Mouse (Mus musculus): Measurements from ENCODE around the gene Cenpf.
"Not testable (repeated sequence)": the region's sequence is repeated elsewhere in the genome, so short reads cannot be mapped to it uniquely, and the experiment has no call there.

The Cenpf gene

DNA sequence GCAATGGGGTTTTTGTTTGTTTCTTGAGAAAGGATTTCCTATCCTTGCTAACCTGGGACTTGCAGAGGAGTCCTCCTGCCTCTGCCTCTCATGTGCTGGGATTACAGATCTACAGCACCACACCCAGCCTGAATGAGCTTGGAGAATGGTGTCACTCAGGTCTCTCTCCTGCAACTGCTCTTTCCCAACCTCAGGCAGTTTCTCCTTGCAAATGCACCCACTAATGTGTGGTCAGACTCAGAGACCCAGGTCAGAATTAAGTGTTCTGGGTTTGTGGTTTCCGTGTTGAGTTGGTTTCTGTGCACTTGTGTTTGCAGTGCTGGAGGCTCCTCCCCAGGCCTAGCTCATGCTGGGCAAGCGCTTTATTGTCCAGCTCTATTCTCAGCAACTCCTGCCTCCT lies 6.5 kb upstream of the Cenpf start:
- DNase-seq (ENCODE audit: low read depth, low spot score) = no peak

DNA sequence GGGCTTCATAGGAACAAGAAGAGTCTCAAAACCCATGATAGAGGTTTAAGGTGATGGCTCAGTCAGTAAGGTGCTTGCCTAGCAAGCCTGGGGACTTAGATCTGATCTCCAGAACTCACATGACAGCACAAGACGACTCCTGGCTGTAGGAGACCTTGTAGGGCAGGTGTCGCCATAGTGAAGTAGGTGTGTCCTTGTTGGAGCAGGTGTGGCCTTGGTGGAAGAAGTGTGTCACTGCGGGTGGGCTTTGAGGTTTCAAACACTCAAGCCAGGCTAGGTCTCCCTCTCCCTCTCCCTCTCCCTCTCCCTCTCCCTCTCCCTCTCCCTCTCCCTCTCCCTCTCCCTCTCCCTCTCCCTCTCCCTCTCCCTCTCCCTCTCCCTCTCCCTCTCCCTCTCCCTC lies 4.6 kb upstream of the Cenpf start:
- DNase-seq (ENCODE audit: low read depth, low spot score) = not testable (repeated sequence)

DNA sequence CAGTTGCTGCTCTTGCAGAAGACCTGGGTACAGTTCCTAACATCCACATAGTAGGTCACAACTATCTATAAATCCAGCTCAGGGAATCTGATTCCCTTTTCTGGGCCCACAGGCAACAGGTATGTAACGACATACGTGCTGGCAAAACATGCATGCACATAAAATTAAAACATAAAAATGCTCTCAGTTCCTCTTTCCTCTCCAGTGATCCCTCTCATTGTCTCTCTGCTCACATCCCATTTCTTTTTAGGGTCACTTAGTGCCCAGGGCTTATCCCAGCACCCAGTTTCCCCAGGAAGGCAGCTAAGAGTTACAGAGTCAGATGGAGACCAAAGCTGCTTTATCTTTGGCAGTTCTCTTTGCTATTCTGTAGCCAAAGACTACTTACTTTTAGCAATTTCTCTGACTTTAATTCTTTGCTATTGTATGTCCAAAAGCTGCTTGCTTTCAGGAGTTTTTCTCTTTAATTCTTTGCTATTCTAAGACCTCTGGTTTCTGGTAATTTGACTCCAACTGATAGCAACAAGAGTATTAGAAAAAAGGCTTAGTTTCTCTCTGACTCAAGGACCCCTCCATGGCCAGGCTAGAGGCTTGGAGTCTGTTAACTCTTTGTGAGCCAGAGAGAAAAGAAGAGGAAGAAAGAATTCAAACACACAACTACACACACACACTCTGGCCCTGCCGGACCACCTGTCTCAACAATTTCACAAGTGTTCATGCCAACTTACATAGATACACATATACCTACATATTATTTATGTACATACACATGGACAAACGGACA lies 1.4 kb upstream of the Cenpf start:
- DNase-seq (ENCODE audit: low read depth, low spot score) = no peak

DNA sequence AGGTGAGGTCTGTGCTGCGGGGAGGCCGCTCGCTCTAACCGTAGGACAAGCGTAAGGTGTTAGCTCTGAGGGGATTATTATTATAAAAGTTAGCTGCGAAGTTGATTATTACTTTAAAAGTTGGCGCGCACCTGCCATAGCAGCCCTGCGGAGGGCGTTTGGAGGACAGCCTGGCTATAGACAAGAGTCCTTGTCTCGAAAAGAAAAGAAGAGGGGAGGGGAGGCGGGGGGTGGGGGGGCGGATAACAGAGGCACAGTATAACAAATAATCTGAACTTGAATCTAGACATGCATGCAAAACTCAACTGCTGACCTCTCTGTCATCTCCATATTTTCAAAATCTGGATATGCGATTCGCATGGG lies 483 bp upstream of the Cenpf start:
- no peak for DNase-seq (ENCODE audit: low read depth, low spot score)

DNA sequence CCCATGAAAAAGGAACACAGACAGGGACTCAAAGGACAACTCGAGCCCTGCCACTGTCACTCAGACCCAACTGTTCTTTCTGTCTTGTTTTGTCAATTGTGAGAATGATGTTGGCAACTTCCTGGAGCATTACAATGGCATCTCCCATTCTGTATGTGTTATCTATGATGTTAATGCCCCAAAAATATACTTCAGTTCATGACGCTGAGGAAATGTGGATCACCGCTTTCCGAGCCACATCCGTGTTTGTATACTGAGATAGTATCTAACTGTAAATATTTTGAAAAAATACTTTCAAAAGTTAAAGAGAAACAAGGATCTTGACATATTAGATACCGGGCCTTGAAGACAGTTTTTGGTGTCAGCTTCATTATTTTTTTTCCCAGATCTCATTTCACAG lies 1.9 kb downstream of the Cenpf start:
- no peak for DNase-seq (ENCODE audit: low read depth, low spot score)

DNA sequence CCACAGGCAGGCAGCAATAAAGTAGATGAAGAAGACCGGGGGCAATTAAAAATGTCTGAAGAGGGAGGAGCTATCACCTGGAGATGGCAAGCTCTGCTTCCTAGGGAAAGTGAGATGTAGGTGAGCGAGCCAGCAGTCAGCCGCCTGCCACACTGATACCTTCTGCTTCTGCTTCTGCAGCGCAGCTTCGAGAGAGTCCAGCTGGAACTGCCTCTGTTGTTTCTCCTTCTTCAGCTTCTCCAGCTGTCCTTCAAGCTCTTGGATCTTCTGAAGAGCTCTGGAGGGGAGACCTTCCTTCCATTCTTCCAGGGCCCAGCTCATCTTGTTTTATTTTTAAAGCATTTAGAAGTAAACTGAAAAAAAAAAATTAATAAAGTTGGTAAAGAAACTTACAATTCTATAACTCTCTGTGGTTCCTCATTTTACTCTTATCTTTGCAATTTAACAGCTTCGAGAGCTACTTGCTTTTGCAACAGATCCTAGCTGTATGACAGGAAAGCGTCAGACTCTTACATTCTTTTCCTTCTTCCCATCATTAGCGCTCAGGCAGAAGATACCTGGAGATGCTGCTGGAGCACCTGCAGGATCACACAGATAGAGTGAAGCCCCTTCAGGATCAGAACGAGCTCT lies 3.0 kb downstream of the Cenpf start:
- DNase-seq (ENCODE audit: low read depth, low spot score) = no peak

DNA sequence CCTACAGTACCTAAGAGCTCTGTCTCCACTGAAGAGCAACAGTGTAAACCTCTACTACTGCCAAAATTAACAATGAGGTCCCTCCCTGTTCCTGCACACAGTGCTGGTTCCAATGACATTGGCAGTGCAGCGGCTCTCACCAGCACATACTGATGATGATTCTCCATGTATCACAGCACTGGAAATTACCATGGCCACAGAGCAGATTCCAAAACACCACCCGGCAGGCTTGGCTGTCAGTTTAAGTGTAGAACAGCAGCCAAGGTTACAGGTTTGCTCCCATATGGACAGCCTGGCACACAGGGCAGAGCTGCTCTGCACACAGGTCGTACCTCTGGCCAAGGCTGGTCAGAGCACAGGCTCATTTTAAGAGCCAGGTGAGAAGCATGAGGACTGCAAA lies 8.3 kb downstream of the Cenpf start:
- DNase-seq (ENCODE audit: low read depth, low spot score) = no peak

DNA sequence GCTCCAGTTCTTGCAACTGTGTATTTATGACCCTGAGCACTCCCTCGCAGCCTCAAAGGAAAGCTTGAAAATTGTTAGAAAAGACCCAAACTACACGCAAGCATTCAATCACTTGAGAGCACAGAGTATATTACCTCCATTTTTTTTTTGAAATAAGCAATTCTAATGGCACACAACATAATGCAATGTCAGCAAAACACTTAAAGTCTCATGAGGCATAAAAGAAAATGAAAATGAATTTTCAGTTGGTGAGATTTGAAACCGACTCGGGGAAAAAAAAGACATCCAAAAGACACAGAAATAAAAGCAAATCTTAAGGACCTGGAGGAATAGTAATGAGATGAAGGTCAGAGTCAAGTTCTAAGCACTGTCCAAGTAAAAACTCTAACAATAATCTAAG lies 11.9 kb downstream of the Cenpf start:
- no peak for DNase-seq (ENCODE audit: low read depth, low spot score)

DNA sequence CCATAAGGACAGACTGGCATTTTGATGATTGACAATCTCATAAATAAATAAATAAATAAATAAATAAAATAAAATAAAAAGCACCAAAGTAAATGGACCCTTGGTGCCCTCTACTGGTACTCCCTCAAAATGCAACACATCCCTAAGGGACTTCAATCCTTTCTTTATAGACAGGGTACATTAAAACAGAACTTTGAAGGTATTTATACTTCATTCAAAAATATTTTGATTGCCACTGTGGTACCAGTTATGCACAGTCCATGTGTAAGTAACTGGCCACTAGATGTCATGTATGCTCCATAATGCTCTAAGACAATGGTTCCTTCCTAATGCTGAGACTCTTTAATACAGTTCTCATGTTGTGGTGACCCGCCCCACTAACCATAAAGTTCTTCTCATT lies 12.5 kb downstream of the Cenpf start:
- DNase-seq (ENCODE audit: low read depth, low spot score) = no peak

DNA sequence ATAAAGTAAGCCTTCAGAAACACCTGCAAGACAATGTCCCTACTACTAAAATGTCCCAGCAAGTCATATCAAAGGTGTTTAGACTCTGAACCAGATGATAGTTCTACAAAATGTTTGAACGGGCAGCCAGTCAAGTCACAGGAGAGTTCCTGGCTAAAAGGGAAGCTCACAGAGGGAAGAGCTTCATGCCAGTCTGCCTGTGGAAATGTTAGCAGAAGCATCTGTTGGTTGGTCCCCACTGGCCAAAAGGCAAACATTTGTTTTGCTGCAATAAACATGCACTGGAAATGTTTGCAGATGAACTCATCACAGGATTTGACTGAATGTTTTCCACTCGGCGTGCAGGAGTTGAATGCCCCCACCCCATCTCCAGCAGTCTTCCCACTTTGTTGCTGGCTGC lies 21.9 kb downstream of the Cenpf start:
- DNase-seq (ENCODE audit: low read depth, low spot score) = no peak

DNA sequence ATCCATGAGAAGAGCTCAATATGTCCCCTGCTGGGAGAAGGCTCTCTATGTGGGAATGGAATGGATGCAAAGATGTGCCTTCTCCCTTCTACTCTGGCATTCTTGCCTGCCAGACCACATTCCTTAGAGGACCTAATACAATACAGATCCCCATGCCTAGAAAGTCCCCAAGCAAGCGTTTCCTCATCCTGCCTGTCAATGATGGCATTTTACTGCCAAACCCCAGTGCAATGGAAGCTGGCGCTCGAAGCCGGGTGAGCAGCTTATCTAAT lies 23.1 kb downstream of the Cenpf start:
- no peak for DNase-seq (ENCODE audit: low read depth, low spot score)

DNA sequence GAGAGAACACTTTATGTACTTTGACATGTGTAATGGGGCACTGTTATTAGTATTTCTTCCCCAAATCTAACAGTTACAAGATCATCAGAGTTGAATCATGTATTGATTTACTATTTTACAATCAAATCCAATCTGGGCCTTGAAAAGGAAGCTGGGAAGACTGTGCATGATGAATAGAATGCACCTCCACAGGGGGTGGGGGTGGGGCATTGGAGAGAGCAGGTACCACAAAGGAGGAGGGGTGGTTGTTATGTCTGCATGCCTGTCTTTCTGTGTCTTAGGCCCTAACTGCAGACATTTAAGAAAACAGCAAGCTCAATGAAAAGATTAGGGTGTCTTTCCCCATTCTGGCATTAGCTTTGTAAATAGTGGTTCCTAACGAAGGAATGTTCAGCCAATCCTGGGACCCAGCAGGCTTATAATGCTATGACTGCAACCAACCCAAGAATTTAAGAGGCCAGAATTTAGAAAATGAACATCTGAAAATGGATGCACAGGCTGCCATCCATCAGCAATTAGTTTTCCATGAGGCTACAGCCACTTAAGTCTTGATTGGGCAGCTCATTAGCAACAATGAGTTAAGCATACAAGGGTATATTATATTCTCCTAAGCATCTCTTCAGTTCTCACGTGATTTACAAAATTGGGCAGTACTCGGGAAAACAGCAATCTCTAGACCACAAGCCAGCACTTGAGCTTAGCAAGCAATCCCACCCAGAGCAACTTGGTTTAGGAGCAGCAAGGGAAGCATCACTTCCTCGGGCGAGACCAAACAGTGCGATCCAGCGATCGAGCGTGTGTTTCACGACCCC lies 23.6 kb downstream of the Cenpf start:
- DNase-seq (ENCODE audit: low read depth, low spot score) = no peak

DNA sequence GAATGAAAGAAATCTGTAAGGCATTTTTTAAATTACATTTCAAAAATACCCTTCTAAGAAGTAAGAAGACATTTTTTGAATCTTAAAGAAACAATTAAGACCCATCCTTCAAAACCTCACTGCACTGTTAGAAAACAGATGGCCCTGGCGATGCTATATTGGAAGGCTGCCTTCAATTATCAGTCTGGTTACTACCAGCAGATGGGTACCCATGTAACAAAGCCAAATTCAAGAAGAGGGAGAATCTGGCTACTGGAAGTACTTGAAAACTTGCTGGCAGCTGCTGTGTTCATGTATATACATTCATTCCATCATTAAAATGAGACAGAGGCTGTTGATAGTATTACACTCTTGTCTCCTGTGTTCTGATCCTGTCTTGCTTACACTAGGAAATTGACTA lies 24.4 kb downstream of the Cenpf start:
- peak; percentile 76 for DNase-seq (ENCODE audit: low read depth, low spot score)

DNA sequence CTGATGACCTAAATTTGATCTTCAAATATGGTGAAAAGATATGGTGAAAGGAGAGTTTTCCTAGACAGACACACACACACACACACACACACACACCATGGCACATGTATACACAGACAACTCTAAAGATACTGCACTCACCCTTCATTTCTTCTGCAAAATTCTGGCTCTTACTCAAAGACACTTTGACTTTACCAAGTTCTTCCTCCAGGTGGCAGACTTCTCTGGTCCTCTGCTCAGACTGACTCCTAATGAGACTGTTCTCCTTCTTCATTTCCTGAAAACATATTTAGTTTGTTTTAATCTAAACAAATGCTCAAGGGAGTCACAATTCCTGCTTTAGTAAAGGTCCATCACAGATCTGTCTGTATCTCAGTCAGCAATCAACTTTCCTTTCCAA lies 26.0 kb downstream of the Cenpf start:
- DNase-seq (ENCODE audit: low read depth, low spot score) = no peak

DNA sequence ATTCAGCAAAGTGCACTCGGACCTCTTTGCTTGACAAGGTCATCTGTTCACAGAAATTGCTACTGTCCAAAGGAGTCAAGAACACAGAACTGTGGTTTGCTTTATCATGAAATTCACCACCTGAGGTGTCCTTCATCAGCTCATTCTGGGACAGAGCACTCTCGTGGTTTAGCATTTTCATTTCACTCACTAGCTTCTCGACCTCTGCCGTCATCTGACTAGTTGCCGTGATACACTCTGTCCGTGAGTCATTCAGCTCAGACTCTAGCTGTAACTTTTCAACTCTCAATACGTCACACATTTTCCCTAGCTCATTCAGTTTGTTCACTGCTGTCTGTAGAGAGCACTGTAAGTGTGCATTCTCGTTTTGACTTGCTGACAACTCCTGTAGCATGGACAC lies 30.5 kb downstream of the Cenpf start:
- DNase-seq (ENCODE audit: low read depth, low spot score) = no peak

DNA sequence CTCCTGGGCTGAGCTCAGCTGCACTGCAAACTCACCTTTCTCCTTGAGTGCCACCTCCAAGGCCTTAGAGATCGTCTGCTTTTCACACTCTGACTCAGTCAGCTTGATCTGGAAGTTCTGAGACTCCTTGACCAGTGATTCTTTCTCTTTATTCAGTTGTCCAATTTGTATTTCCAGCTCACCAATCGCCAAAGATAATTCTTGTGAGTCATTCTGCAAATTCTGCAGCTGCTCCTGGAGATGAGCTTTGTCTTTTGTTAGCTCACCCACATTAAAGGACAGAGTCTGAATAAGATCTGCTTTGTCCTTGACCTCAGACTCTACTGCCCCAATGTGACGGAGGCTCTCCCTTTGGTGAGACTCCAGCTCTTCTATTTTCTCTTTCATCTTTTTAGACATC lies 34.1 kb downstream of the Cenpf start:
- DNase-seq (ENCODE audit: low read depth, low spot score) = no peak

DNA sequence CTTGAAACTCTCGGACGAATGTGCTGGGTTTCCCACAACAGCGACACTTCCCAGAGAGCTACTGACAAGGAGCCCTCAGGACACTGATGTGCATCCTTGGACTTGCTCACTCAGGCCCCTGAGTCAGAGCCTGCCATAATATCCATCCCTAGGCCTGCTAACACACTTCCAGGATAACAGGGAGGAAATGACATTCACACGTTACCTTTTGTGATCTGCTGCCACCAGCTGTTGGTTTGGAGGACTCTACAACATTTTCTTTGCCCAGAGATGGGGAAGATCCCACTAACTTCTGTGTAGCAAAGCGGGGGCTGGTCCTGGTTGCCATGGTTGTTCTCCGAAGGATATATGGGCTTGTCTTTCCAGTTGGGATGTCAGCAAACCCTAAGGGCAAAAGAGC lies 41.3 kb downstream of the Cenpf start:
- no peak for DNase-seq (ENCODE audit: low read depth, low spot score)

DNA sequence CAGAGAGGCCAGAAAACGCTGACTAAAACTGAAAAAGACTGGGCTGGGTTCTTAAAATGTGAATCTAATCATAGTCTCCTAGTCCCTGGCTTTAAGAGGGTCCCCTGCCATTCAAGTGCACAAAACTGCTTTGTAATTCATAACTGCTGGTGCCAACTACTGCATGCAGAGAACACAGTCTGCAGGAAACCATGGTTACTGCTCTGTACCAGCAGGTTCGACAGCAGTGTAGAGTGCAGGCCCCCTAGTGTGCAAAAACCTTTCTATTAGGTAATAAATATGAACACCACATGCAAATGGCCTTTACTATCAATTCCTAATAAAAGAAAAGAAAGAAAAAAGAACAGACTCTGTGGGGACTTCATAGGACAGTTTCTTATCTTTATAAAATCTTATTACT lies 42.5 kb downstream of the Cenpf start:
- DNase-seq (ENCODE audit: low read depth, low spot score) = peak; percentile 68

DNA sequence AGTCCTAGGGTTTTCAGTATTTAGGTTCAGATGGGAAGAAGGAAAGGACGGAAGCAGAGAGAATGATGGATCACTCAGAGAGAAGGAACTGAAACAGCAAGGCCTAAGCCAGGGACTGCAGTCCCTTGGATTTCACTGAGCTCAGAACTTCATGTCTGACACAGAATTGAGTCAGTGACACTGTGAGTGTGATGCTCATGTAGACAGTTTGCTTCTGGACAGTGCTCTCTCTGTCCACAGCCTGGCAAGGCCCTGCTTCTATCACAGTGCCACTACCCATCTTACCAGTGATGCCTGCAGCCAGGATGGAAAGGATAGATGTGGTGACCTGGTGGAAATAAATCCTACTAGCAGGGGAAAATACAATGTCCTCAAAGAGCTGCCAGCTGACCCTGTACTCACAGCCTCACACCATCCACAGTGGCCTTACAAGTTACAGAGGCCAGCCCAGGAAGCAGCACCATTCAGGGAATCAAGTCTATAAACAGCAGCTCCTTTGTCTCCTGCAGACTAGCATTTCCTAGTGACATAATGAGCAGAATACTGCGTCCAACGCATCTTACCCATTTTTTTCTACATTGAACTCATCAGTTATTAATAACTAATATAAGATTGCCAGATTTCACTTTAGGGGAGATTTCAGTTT lies 43.1 kb downstream of the Cenpf start:
- DNase-seq (ENCODE audit: low read depth, low spot score) = no peak

DNA sequence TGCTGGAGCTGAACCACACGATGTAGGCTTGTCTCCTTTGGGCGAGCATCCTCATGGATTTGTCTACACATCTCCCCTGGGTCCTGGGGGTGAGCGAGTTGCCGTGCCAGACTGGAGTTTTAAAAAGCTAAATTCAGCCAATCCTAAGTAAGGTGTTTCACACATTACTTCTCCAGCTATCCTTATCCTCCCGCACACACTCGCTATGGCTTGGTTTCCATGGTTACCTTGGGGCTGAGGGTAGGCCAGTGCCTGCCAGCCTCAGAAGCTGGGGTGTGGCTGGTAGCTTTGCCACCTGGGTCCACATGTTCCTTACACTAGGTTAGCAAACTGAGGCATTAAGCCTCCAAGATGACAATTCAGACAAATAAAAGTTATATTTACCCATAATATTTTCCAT lies 48.3 kb downstream of the Cenpf start:
- DNase-seq (ENCODE audit: low read depth, low spot score) = no peak

DNA sequence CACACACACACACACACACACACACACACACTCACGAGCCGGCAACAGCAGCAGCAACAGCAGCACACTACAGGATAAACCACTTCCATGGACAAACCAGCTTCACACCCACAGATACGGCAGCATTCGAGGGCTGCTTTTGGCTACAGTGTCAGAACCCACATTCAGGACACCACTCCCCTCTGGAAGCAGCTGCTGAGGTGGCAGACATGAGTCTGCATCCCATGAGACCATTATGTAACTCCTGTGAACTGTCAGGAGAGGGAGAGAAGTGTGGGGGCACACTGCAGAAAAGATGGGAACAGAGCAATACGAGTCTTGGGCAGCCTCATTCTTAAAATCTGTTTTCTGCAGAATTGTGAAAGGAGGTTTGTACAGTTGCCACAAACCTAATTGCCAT lies 54.1 kb downstream of the Cenpf start:
- no peak for DNase-seq (ENCODE audit: low read depth, low spot score)

DNA sequence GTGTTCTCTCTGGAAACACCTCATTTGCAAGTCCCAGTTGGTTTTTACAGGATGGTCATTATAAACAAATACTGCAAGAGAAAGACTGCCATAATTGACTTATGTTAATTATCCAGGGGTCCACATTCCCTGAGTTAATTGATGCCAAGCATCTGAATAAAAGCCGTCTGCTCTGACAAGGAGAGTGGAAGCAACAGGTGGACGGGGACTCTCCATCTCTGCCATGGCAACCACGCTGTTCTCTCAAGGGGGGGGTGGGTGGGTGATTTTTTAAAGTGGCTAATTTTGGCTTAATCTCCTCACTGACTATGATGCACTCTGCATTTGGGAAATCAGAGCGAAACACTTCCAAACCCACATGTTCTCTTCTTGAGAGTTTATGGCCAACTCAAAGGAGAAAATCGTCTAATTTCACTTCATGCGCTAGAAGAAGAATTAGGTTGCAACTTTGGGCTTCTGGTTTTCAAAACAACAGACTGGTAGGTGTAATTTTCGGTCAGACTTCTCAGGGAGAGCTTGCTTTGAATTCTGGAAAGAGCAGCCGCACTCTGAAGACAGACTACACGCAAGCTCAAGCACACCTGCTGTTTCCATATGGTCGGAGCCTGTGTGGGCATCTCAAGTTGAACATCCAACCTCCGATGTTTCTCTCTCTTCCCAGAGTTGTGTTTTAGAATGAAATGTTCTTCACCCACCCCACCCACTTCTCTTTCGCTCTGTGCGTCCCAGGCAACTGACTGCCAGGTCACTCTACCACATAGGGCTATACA lies 55.8 kb downstream of the Cenpf start:
- no peak for DNase-seq (ENCODE audit: low read depth, low spot score)
